Mouse (Mus musculus): ENCODE data around the gene Espl1. TPM values are rescaled to one million over a fixed set of nuclear protein-coding genes. Genes with fewer than 3 reads are reported as not detected.

Gene Espl1
- polyA plus RNA-seq, 1 experiment, result 8.9 TPM

DNA sequence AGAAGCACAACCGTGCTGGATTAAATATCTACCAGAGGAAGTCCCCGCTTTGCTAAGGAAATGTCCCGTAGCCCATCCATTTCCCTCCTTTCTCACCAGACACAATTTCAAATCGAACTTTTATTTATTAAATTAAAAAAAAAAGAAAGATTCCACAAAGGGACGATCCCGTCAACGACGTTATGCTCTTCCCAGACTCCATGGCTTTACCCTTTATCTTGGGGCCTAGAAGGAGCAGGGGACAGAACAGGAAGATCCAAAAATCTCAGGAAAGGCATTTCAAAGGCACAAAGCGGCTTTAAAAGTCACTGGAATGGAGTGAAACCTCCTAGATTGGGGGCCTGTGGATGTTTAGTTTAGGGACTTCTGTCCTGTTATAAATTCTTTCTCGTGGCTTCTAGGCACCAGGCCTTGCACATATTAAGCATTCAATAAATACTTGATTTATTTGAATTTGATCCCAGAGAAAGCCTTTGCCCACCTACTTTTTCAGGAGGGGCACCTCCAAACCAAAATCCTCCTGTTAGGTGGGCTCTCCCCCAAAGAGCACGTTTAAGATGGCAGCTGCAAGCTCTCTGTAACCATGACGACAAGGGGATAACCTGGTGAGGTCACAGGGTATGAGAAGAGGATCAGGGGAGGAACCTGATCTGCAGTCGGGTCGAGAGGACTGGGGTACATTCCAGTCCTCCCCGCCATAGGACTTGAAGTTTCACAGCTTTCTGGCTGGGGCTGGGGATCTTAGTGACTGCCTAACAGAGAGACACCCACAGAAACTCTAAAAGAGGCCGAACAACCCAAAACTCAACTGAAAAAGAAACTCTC is 60.6 kb downstream of the Espl1 start:
- H3K36me3 ChIP-seq (ENCODE audit: control insufficient read depth, insufficient read depth, low read length), result no peaks in the 10 kb centered on the region
- H3K27me3 ChIP-seq (ENCODE audit: control insufficient read depth, insufficient read depth, low read length), result peaks cover 15% of the 10 kb centered on the region
- no peak for DNase-seq (ENCODE audit: low read depth in 1 of 2, low spot score in 2 of 2)
- no peak overlapping the region for H3K27ac ChIP-seq (ENCODE audit: insufficient read depth, low read length)
- WGBS, result 64% methylated on average over 16 of the region's 16 CpGs
- H3K4me3 ChIP-seq (ENCODE audit: extremely low read depth, insufficient read depth, insufficient read length), result no peak overlapping the region
- TF ChIP-seq CTCF (IDR thresholded peaks at IDR 0.05; ENCODE audit: extremely low read depth, insufficient read depth, insufficient read length, insufficient replicate concordance) (no peak), POLR2A (IDR thresholded peaks at IDR 0.05; ENCODE audit: low read depth, low read length) (no peak)
- H3K4me1 ChIP-seq (ENCODE audit: control insufficient read depth, insufficient read depth, insufficient read length), result peaks cover 3% of the 10 kb centered on the region; the same call in 1 of the 2 replicates

DNA sequence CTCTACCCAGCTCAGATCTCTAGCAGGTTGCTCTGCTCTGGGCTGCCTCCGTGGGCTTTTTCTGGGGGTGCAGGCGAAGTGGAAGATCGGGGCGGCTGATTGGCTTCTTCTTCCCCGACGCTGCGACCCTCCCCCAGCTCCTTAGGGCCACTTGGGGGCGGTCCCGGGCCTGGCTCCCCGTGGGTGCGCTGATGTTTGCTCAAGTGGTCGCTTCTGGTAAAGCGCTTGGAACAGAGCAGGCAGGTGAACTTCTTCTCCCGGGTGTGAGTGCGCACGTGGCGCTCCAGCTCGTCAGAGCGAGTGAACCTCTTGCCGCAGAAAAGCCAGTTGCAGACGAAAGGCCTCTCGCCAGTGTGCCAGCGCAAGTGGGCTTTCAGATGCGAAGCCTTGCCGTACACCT is 62.1 kb downstream of the Espl1 start:
- Histone ChIP-seq H3K27me3 (ENCODE audit: control insufficient read depth, insufficient read depth, low read length) (peaks cover 20% of the 10 kb centered on the region), H3K36me3 (ENCODE audit: control insufficient read depth, insufficient read depth, low read length) (no peaks in the 10 kb centered on the region), H3K4me1 (ENCODE audit: control insufficient read depth, insufficient read depth, insufficient read length) (peaks cover 3% of the 10 kb centered on the region; the same call in 1 of the 2 replicates), H3K27ac (ENCODE audit: insufficient read depth, low read length) (no peak overlapping the region), H3K4me3 (ENCODE audit: extremely low read depth, insufficient read depth, insufficient read length) (no peak overlapping the region)
- WGBS, result 5% methylated on average over 25 of the region's 25 CpGs
- no peak for DNase-seq (ENCODE audit: low read depth in 1 of 2, low spot score in 2 of 2)
- TF ChIP-seq CTCF (IDR thresholded peaks at IDR 0.05; ENCODE audit: extremely low read depth, insufficient read depth, insufficient read length, insufficient replicate concordance) (no peak), POLR2A (IDR thresholded peaks at IDR 0.05; ENCODE audit: low read depth, low read length) (no peak)

DNA sequence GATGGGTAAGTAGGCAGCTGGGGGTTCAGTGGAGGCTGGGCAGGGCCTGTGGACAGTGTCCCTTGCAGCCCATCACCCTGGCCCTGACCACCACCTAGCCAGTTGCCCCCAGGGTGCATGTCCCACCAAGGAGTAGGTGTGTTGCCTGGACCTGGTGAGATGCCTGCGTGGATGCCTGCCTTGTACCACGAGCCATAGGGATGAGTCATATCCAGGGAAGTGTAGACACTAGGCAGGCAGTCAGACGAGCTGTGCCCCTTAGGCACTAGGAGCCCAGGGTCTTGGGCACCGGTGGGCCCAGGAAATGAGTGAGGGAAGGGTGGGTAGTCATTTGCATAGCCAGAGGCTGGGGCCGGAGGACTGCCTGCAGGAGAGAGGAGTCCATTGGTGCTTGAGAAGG is 62.8 kb downstream of the Espl1 start:
- Histone ChIP-seq H3K4me1 (ENCODE audit: control insufficient read depth, insufficient read depth, insufficient read length) (peaks cover 3% of the 10 kb centered on the region; the same call in 1 of the 2 replicates), H3K36me3 (ENCODE audit: control insufficient read depth, insufficient read depth, low read length) (no peaks in the 10 kb centered on the region), H3K27me3 (ENCODE audit: control insufficient read depth, insufficient read depth, low read length) (peaks cover 20% of the 10 kb centered on the region), H3K27ac (ENCODE audit: insufficient read depth, low read length) (no peak overlapping the region), H3K4me3 (ENCODE audit: extremely low read depth, insufficient read depth, insufficient read length) (no peak overlapping the region)
- TF ChIP-seq CTCF (IDR thresholded peaks at IDR 0.05; ENCODE audit: extremely low read depth, insufficient read depth, insufficient read length, insufficient replicate concordance) (no peak), POLR2A (IDR thresholded peaks at IDR 0.05; ENCODE audit: low read depth, low read length) (no peak)
- DNase-seq (ENCODE audit: low read depth in 1 of 2, low spot score in 2 of 2), result no peak
- WGBS, result 58% methylated on average over 5 of the region's 5 CpGs

DNA sequence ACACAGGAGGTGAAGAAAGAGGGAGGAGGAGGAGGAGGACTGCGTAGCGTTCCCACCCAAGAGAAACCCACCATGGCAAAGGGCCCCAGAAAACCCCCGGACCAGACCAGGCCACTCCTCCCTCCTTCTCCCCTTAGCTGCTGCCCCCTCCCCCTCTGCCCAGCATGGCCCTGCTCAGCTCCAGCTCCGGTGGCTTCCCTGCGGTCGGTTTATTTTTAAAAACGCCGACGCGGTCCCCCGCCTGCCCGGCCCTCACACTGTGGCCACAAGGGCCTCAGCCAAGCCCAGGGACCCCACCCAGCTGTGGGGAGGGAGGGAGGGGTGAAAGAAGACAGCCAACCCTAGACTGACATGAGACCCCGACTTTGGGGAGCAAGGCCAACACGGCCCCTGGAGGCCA is 66.6 kb downstream of the Espl1 start:
- WGBS, result 15% methylated on average over 14 of the region's 14 CpGs
- Histone ChIP-seq H3K4me1 (ENCODE audit: control insufficient read depth, insufficient read depth, insufficient read length) (no peaks in the 10 kb centered on the region), H3K4me3 (ENCODE audit: extremely low read depth, insufficient read depth, insufficient read length) (no peak overlapping the region), H3K27me3 (ENCODE audit: control insufficient read depth, insufficient read depth, low read length) (peaks cover 18% of the 10 kb centered on the region), H3K27ac (ENCODE audit: insufficient read depth, low read length) (no peak overlapping the region), H3K36me3 (ENCODE audit: control insufficient read depth, insufficient read depth, low read length) (no peaks in the 10 kb centered on the region)
- DNase-seq (ENCODE audit: low read depth in 1 of 2, low spot score in 2 of 2), result no peak
- no peak for TF ChIP-seq POLR2A (IDR thresholded peaks at IDR 0.05; ENCODE audit: low read depth, low read length)
- TF ChIP-seq CTCF (IDR thresholded peaks at IDR 0.05; ENCODE audit: extremely low read depth, insufficient read depth, insufficient read length, insufficient replicate concordance), result no peak

DNA sequence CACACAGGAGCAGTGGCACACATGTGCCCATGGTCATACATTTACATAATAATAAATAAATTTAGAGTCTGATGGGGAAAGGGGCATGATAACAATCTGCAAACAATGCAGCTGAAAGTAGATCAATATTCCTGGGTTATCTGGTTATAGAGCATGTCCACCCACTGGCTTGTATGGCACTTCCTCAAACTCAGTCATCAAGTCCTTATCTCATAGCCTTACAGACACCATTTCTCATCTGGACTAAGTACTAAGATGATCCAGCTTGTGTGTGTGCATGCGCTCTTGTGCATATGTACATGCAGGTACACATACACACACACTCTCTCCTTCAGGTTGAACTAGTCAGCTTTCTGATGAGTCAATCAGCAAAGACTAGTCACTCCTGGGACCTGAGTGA is 68.6 kb downstream of the Espl1 start:
- 95% methylated on average over 1 of the region's 1 CpGs for WGBS

DNA sequence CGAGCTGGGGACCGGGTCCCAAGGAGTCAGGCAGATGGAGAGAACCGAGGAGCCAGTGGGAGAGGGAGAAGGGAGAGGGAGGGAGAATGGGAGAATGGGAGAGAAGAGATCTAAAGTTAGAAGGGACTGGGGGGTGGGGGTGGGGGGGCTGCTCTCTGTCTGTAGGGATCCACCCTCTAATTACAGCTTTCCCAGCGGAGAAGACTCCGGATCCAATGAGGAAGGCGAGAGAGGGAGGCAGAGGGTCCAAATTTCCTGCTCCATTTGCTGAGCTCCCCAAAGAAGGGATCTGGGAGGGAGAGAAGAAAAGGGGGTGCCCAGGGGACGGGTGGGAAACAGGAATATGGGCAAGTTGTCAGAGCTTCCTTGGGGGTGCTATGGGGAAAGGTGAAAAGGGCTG is 70.2 kb downstream of the Espl1 start:
- no peak for TF ChIP-seq POLR2A (IDR thresholded peaks at IDR 0.05; ENCODE audit: low read depth, low read length)
- TF ChIP-seq CTCF (IDR thresholded peaks at IDR 0.05; ENCODE audit: extremely low read depth, insufficient read depth, insufficient read length, insufficient replicate concordance), result no peak
- H3K36me3 ChIP-seq (ENCODE audit: control insufficient read depth, insufficient read depth, low read length), result no peaks in the 10 kb centered on the region
- peaks cover 17% of the 10 kb centered on the region for H3K27me3 ChIP-seq (ENCODE audit: control insufficient read depth, insufficient read depth, low read length)
- H3K4me1 ChIP-seq (ENCODE audit: control insufficient read depth, insufficient read depth, insufficient read length), result no peaks in the 10 kb centered on the region
- H3K4me3 ChIP-seq (ENCODE audit: extremely low read depth, insufficient read depth, insufficient read length), result no peak overlapping the region
- H3K27ac ChIP-seq (ENCODE audit: insufficient read depth, low read length), result no peak overlapping the region
- no peak for DNase-seq (ENCODE audit: low read depth in 1 of 2, low spot score in 2 of 2)
- WGBS, result 58% methylated on average over 7 of the region's 7 CpGs

More for the DNA sequence above, 68.6 kb downstream of the Espl1 start:
- Histone ChIP-seq H3K27ac (ENCODE audit: insufficient read depth, low read length) (no peak overlapping the region), H3K4me3 (ENCODE audit: extremely low read depth, insufficient read depth, insufficient read length) (no peak overlapping the region), H3K4me1 (ENCODE audit: control insufficient read depth, insufficient read depth, insufficient read length) (no peaks in the 10 kb centered on the region), H3K36me3 (ENCODE audit: control insufficient read depth, insufficient read depth, low read length) (no peaks in the 10 kb centered on the region), H3K27me3 (ENCODE audit: control insufficient read depth, insufficient read depth, low read length) (peaks cover 14% of the 10 kb centered on the region)
- no peak for DNase-seq (ENCODE audit: low read depth in 1 of 2, low spot score in 2 of 2)
- TF ChIP-seq POLR2A (IDR thresholded peaks at IDR 0.05; ENCODE audit: low read depth, low read length) (no peak), CTCF (IDR thresholded peaks at IDR 0.05; ENCODE audit: extremely low read depth, insufficient read depth, insufficient read length, insufficient replicate concordance) (no peak)

DNA sequence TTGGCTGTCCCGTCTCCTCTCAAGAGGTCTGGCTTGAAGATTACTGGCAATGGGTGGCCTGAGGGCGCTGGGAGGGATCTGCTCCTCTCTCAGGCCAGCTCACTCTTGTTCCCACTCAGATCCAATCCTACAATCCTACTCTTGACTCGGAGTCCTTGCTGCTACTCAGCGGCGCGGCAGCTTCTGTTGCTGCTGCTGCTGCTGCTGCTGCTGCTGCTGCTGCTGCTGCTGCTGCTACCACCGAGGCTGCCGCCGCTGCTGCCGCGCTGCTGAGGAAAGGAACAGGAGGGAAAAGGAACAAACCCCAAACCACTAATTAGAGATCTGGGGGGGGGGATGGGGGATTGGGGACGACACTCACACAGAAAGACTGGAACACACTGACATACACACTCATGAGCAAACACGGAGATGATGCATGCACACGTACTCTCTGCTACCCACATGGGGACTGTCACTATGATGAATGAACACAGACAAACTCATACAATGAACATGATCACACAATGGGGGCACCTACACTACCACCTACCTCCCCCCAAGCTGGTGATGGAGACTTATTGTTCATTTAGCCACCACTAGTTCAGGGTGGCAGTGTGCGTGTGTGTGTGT is 70.8 kb downstream of the Espl1 start, which contains the start of gene Sp7:
Sp7 (minus strand) TSS at position 450 of the 612 bp plus-strand sequence.
- Histone ChIP-seq H3K27ac (ENCODE audit: insufficient read depth, low read length) (no peak within 1 kb of the TSS), H3K4me1 (ENCODE audit: control insufficient read depth, insufficient read depth, insufficient read length) (no peaks in the 10 kb centered on the region), H3K27me3 (ENCODE audit: control insufficient read depth, insufficient read depth, low read length) (peaks cover 17% of the 10 kb centered on the region), H3K4me3 (ENCODE audit: extremely low read depth, insufficient read depth, insufficient read length) (no peak within 1 kb of the TSS), H3K36me3 (ENCODE audit: control insufficient read depth, insufficient read depth, low read length) (no peaks in the 10 kb centered on the region)
- DNase-seq (ENCODE audit: low read depth in 1 of 2, low spot score in 2 of 2), result no peak
- TF ChIP-seq POLR2A (IDR thresholded peaks at IDR 0.05; ENCODE audit: low read depth, low read length) (no peak), CTCF (IDR thresholded peaks at IDR 0.05; ENCODE audit: extremely low read depth, insufficient read depth, insufficient read length, insufficient replicate concordance) (no peak)
- WGBS, result 5% methylated on average over 15 of the region's 15 CpGs
